Mouse (Mus musculus): ENCODE results near the gene Nav3.
A peak's percentile ranks its signal among the peaks of the same experiment; 100 is the strongest.

The Nav3 gene

GRCm38 (mm10) chr10:109793491-109793890, 662.5 kb downstream of the Nav3 start:
- no peak for DNase-seq

GRCm38 (mm10) chr10:109788728-109789127, 667.3 kb downstream of the Nav3 start:
- no peak for DNase-seq

GRCm38 (mm10) chr10:109779109-109779508, 676.9 kb downstream of the Nav3 start:
- DNase-seq = no peak

GRCm38 (mm10) chr10:109769092-109769491, 686.9 kb downstream of the Nav3 start:
- DNase-seq = no peak

DNA sequence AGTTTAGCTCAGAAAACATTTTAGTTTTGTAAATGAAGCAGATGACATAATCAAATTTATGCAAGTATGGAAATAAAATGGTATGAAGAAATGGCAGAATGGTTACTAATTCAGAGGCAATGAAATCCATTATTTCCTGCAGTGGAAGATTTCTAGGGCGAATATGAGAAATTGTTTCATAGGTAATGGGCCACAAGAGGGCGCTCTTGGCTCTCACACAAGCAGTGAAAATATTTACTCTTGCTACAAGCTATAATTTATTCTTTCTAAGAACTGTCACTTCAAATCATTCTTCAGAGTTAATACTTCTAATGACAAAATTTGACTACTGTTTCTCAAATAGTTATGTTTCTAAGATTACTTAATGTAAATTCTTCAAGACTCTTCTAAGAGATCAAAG, 690.4 kb downstream of the Nav3 start:
- DNase-seq = peak; percentile 46

DNA sequence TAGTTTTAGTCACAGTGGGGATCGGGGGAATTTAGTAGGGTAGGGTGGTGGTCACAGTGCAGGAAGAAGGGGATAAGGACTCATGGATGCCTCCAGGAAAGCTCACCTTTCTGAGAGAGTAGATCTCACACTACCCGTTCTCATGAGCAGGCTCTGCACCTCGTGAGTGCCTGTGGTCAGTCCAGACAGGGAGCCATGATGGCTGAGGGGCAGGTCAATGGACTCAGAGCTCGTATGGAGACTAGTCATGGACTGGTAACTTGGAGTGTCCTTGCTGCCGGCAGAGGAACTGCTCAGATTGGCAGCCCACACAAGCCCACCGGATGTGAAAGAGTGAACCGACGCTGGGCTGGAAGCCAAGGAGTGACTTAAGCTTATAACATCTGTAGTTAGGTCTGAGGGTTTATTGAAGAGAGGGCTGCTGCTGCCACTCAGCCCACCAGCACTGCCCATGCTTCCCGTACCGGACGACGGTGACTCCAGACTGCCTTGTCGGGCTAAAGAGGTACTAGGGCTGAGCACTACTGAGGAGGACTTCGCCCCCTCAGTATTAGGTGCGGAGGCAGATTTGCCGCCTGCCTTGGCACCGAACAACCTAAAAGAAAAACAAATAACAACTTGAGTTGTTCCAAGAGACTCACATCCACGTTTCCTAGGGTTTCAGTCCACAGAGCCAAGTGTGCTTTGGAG, 691.4 kb downstream of the Nav3 start:
- DNase-seq = no peak

GRCm38 (mm10) chr10:109758921-109759600, 696.9 kb downstream of the Nav3 start:
- DNase-seq = no peak

GRCm38 (mm10) chr10:109746901-109747300, 709.1 kb downstream of the Nav3 start:
- no peak for DNase-seq

DNA sequence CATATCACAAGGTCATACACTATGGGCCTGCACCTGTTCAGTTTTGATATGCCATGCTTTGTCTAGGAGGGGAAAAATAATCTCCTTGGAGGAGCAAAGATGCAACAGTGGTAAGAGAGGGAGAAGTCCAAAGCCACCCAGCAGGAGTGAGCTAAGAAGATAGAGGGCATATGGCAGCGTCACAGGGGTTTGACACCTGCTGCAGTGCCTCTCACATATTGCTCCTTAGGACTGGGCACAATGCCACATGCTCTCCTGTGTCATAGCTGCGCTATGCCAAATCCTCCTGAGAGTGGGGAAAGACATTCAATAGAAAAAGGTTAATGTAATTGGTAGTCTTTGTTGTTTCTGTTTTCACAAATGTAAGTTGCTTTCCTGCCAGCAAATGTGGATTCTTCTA, 714.3 kb downstream of the Nav3 start:
- no peak for DNase-seq

DNA sequence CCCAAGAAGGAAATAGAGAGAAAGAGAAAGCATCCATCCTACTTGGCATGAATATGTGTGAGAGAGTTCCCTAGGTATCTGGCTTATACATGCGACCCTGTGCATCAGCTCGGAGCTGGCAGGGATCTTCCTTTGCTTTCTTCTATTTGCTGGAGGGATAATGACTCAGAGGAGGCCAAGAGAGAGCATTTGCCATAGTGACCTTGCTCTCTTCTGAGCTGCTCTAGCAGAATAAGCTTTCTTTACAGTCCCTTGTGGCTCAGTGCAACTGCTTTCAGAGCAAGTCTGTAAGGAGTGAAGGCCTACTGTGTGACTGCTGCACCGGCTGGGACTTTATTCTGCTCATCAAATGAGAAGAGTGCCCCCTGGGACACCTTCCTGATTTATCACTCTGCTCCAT, 715.7 kb downstream of the Nav3 start:
- no peak for DNase-seq

- no peak for DNase-seq
Observed at GRCm38 (mm10) chr10:109723646-109724045, 732.4 kb downstream of the Nav3 start.

DNA sequence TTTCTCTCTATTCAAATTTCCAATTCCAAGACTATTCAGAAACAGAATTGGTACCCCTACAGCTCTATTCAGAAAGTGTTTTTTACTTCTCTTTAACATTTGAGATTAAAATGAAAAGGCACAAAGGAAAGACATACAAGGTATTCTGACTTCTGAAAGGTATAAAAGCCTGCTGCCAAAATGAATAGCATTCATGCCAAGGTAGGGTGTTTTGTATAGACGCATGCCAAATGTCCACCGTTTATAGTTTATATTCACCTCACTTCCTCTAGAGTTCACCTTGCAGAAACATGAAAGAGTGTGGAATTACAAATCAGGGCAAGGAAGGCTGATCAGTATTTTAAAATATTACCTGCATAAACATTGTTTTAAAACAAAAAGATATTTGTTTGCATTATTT, 737.2 kb downstream of the Nav3 start:
- DNase-seq = no peak

- DNase-seq = no peak
Observed at GRCm38 (mm10) chr10:109718390-109718789, 737.6 kb downstream of the Nav3 start.

DNA sequence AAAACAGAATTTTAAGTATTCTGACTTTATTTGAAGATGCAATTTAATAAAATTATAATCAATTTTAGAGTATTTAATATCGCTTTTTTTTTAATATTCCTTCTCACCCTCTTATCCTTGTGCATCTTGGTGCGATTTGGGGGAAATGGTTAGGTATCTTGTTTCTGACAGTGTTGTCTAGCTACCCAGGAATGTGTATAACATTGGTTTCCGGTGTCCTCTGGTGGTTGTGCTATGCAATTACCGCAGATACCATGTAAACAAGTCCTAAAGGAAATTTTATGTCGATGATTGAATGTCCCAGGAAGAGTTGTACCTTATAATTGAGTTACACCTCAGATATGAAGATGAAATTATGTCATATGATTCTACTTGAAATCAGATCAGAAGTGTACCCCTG, 743.0 kb downstream of the Nav3 start:
- no peak for DNase-seq

DNA sequence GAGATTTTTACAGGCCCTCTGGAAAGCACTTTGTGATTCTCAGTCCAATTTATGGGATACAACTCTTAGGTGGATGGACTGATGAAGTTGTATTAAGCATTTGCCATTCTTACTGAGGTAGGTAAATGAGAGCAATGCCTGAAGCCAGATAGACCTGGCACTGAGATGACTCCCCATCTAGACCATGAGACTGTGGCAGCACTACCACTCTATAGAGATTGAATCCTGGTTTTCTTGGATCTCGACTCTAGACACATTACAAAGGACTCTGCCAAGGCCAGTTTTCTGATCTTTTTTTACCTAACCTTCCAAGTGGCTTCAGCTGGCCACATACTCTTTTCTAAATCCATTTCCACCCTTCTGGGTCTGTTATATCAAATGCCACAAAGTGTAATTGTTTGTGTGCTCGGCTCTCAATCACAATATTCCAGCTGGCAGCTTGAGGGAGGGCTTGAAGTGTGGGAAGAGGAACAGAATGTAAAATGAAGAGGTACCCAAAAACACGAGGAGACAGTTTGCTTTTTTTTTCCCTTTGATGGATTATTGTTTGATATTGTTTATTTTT, 756.2 kb downstream of the Nav3 start:
- DNase-seq = no peak

GRCm38 (mm10) chr10:109690564-109690963, 765.4 kb downstream of the Nav3 start:
- DNase-seq = no peak

DNA sequence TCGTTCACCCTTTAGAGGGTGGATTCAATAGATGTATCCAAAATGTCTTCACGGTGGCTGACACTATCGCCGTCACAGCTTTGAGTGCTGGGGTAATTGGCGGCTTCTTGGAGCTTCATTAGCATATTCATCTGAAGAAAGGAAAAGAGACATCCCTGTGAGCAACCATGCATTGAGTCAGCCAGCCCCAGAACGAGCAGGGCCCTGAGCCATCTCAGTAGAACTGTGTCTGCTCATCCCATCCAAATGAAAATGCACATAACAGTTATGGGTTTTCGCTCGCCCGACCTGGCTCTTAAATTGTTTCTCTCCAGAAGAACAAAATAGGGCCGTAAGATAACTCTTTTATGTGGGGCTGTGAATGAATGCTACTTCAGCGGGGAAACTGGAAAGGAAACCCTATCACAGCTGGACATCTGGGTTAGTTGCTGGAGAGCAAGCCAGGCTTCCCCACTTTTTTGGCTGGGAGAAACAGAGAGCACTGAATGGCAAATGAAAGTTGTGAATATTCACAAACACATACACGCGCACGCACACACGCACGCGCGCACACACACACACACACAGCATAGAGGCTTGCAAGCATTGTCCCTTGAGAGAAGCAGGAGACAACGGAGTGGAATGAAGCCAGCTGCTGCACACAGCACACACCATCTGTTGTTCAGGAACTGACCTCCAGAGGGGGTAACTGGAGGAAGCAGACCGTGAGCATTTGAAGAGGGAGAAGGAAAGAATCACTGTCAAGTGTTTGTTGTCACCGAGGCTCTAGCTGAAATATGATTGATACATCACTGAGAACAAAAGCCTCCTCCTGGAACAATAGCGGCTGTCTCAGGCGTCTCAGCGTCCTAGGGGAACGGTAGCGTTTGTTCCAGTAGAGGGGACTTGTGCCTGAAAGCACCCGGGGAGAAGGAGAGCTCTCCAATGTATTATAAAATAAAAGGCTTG, 771.6 kb downstream of the Nav3 start:
- DNase-seq = no peak

- DNase-seq = no peak
Observed at GRCm38 (mm10) chr10:109672896-109673295, 783.1 kb downstream of the Nav3 start.

GRCm38 (mm10) chr10:109667453-109667852, 788.6 kb downstream of the Nav3 start:
- no peak for DNase-seq

- peak; percentile 58 for DNase-seq
Observed at GRCm38 (mm10) chr10:109664629-109665317, 791.2 kb downstream of the Nav3 start.

DNA sequence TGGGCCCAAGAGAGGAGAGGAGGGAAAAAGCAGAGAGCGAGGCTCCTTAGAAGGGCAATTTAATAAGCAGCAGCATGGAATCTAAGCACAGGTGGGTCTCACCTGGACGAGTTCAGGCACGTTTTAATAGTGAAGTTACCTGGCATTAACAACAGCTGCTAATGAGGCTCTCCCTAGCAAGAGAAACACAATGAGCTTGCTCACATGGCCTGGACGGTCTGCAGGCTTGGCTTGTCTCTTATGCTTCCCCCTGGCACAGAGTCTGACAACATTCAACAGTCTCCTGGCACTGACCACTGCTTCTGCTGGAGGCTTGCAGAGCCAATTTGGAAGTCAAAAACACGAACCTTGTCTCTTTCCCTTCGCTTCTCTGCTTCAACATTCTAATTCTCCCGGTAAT, 804.5 kb downstream of the Nav3 start:
- no peak for DNase-seq

DNA sequence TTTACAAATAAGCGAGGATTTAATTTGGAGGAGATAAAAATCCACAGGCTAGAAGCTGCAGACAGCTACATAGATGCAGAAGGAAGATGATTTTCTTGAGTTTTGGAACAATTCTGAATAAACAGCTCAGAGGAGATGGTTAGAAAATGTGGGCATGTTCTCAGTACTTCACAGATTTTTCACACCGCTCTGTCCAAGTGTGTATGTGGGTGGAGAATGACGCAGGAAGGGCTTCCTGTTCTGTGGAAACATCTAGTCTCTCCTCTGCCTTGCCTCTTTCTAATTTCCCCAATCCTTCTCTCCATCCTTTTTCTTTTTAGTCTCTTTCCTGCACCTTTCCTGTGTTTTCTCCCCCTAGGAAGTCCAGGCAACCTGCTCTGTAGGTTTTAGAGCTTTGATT, 812.4 kb downstream of the Nav3 start:
- no peak for DNase-seq

DNA sequence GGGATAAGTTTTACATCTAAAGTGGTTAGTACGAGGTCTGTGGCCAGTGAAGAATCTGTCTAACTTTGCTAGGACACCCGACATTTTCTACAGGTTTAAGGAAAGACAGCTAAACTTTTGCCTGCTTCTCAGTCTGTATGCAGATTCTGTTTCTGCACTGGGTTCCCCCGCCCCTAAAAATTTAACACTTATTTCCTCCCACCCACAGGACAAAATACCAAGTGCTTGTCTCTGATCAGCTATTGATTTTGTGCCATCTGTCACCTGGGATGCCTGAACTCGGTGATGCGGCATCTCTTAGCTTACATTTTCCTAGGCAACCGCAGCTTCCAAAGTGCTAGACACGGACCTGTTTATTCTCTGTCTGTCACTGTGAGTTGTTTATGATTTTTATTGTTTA, 814.2 kb downstream of the Nav3 start:
- no peak for DNase-seq

All from kidney, adult 18-20 months (tissue).